Mouse (Mus musculus): ENCODE results near the gene Atp1b1. TPM values are rescaled to one million over a fixed set of nuclear protein-coding genes. Genes with fewer than 3 reads are reported as not detected.

The Atp1b1 gene
- 285 and 301 TPM in 2 replicates for polyA plus RNA-seq (2012; rRNA removed)

GRCm38 (mm10) chr1:164458245-164458613 lies at the start of gene Atp1b1:
TSS of gene Atp1b1 (minus strand) at chr1:164458355.

Other genes starting within 250 kb of the Atp1b1 start
- 7.9 and 8.0 TPM in 2 replicates for gene Slc19a2, start 209.3 kb downstream of the Atp1b1 start, polyA plus RNA-seq (2012; rRNA removed)
- gene Ccdc181, start 182.8 kb downstream of the Atp1b1 start, polyA plus RNA-seq (2012; rRNA removed): 14.9 and 17.5 TPM in 2 replicates
- 19.3 and 19.5 TPM in 2 replicates for gene Nme7, start 154.2 kb downstream of the Atp1b1 start, polyA plus RNA-seq (2012; rRNA removed)
- gene Blzf1, start 150.9 kb downstream of the Atp1b1 start, polyA plus RNA-seq (2012; rRNA removed): 14.3 and 16.7 TPM in 2 replicates

Data from central nervous system, embryonic 18 days (tissue).